31 mouse cellular contexts compared by ENCODE assay signal in genomic region chr12:107140957-107141595, GRCm38 (mm10).
DNase-seq lines count a peak whose midpoint lies in the region; ATAC-seq and TF ChIP-seq lines count a peak whose summit lies in the region.
"Had no signal": no experiment of that assay in that cellular context is flagged by ENCODE, and none has a peak within 500 bp of the region (broad histone marks: within the 10 kb centered on the region; RNA-seq: fewer than 3 reads in every experiment).

No protein-coding gene starts in this region.

- H3K36me3 ChIP-seq in midbrain, embryonic 11.5 days (ENCODE audit: control insufficient read depth, insufficient read depth, low read length) = no peaks in the 10 kb centered on the region
- no peaks in the 10 kb centered on the region for H3K36me3 ChIP-seq in midbrain, embryonic 13.5 days
- H3K36me3 ChIP-seq in forebrain, embryonic 10.5 days (replicated peaks) = no peaks in the 10 kb centered on the region
- H3K36me3 ChIP-seq in heart, adult 2 months (ENCODE audit: control insufficient read depth, insufficient read depth, low read length) = no peaks in the 10 kb centered on the region
- H3K36me3 ChIP-seq: embryonic facial prominence, embryonic 12.5 days; heart, embryonic 10.5 days; heart, embryonic 15.5 days; hindbrain, embryonic 12.5 days; limb, embryonic 12.5 days; liver, embryonic 15.5 days; lung, embryonic 15.5 days; midbrain, embryonic 12.5 days had no signal

- H3K27ac ChIP-seq in midbrain, embryonic 11.5 days (ENCODE audit: low read depth, low read length) = no peak overlapping the region
- no peak overlapping the region for H3K27ac ChIP-seq in midbrain, embryonic 13.5 days
- no peak overlapping the region for H3K27ac ChIP-seq in forebrain, embryonic 10.5 days
- no peak overlapping the region for H3K27ac ChIP-seq in heart, adult 2 months
- H3K27ac ChIP-seq: embryonic facial prominence, embryonic 12.5 days; gastrocnemius, adult 2 months; heart, embryonic 10.5 days; heart, embryonic 15.5 days; hindbrain, embryonic 12.5 days; hindbrain, postnatal 0 days; limb, embryonic 12.5 days; liver, embryonic 15.5 days; lung, embryonic 15.5 days; midbrain, embryonic 12.5 days had no signal

- H3K9me3 ChIP-seq in midbrain, embryonic 11.5 days (ENCODE audit: control insufficient read depth, low read length) = no peaks in the 10 kb centered on the region
- no peaks in the 10 kb centered on the region for H3K9me3 ChIP-seq in midbrain, embryonic 13.5 days
- H3K9me3 ChIP-seq in forebrain, embryonic 10.5 days = no peaks in the 10 kb centered on the region
- H3K9me3 ChIP-seq: embryonic facial prominence, embryonic 12.5 days; heart, embryonic 10.5 days; heart, embryonic 15.5 days; hindbrain, embryonic 12.5 days; limb, embryonic 12.5 days; liver, embryonic 15.5 days; lung, embryonic 15.5 days; midbrain, embryonic 12.5 days had no signal

- intact Hi-C loops in left cerebral cortex, postnatal 10 days (cut with DNase I) = no loop called here
- intact Hi-C loops in heart, adult 2 months (cut with DNase I) = no loop called here

- no peak for TF ChIP-seq POLR2A in heart, adult 2 months (IDR thresholded peaks at IDR 0.05; ENCODE audit: insufficient read depth, low read depth, low read length)

- no peaks in the 10 kb centered on the region for H3K79me2 ChIP-seq in heart, adult 2 months (replicated peaks; ENCODE audit: control insufficient read depth, insufficient read depth, low read length)

- peak; percentile 31 for DNase-seq in midbrain, embryonic 11.5 days (ENCODE audit: low spot score, missing footprints)
- peak; percentile 65 for DNase-seq in CD4-positive, CD25-positive, alpha-beta regulatory T cell, adult 2 months (ENCODE audit: low read depth, low spot score)
- DNase-seq in thymus, postnatal 14 days = peak; percentile 75
- no peak for DNase-seq in forebrain, embryonic 10.5 days (ENCODE audit: extremely low spot score, low spot score)
- DNase-seq in left cerebral cortex, postnatal 10 days (ENCODE audit: extremely low spot score in 1 of 2, low spot score in 2 of 2) = no peak
- no peak for DNase-seq in heart, adult 2 months
- DNase-seq: adrenal gland, postnatal 10 days; cerebellum, adult 11 months; cerebellum, adult 9-10 months; cerebellum, postnatal 36 days; embryo, embryonic 11 days; gastrocnemius, adult 2 months; heart, postnatal 36 days; kidney, adult 9 months; kidney, postnatal 10 days; layer of hippocampus, adult 9-11 months; lung, postnatal 36 days; right cerebral cortex, postnatal 25 days had no signal

- 89% methylated on average over 9 of the region's 9 CpGs for WGBS in midbrain, embryonic 11.5 days
- WGBS in midbrain, embryonic 13.5 days = 92% methylated on average over 9 of the region's 9 CpGs
- WGBS in forebrain, embryonic 10.5 days = 90% methylated on average over 9 of the region's 9 CpGs
- WGBS in heart, adult 2 months = 83% methylated on average over 9 of the region's 9 CpGs

- ATAC-seq in midbrain, embryonic 11.5 days (ENCODE audit: low FRiP score) = no peak
- ATAC-seq in midbrain, embryonic 13.5 days = no peak
- peak; percentile 25 for ATAC-seq in inflammation-experienced regulatory T-cells, adult 6 months
- ATAC-seq: forebrain, embryonic 16.5 days; hindbrain, postnatal 0 days; intestine, postnatal 0 days had no signal

- no peaks in the 10 kb centered on the region for H3K27me3 ChIP-seq in midbrain, embryonic 11.5 days (ENCODE audit: control insufficient read depth, insufficient read depth, low read length)
- H3K27me3 ChIP-seq in midbrain, embryonic 13.5 days = no peaks in the 10 kb centered on the region
- no peaks in the 10 kb centered on the region for H3K27me3 ChIP-seq in forebrain, embryonic 10.5 days (ENCODE audit: poor library complexity, severe bottlenecking)
- H3K27me3 ChIP-seq in heart, adult 2 months (ENCODE audit: control insufficient read depth, insufficient read depth, low read length) = no peaks in the 10 kb centered on the region
- H3K27me3 ChIP-seq: embryonic facial prominence, embryonic 12.5 days; heart, embryonic 15.5 days; hindbrain, embryonic 12.5 days; limb, embryonic 12.5 days; liver, embryonic 15.5 days; lung, embryonic 15.5 days; midbrain, embryonic 12.5 days had no signal

- TF ChIP-seq CTCF in heart, adult 2 months (IDR thresholded peaks at IDR 0.05) = no peak

- no peak overlapping the region for H3K9ac ChIP-seq in midbrain, embryonic 11.5 days (ENCODE audit: low read length)
- H3K9ac ChIP-seq in midbrain, embryonic 13.5 days (replicated peaks) = no peak overlapping the region
- H3K9ac ChIP-seq in heart, adult 2 months (ENCODE audit: low read depth, low read length) = no peak overlapping the region
- H3K9ac ChIP-seq: embryonic facial prominence, embryonic 12.5 days; heart, embryonic 15.5 days; hindbrain, embryonic 12.5 days; limb, embryonic 12.5 days; liver, embryonic 15.5 days; lung, embryonic 15.5 days; midbrain, embryonic 12.5 days had no signal

- TF ChIP-seq EP300 in heart, adult 2 months (IDR thresholded peaks at IDR 0.05; ENCODE audit: insufficient read depth, low read depth, low read length) = no peak

- H3K4me3 ChIP-seq in midbrain, embryonic 11.5 days (ENCODE audit: low read depth, low read length) = no peak overlapping the region
- H3K4me3 ChIP-seq in midbrain, embryonic 13.5 days (replicated peaks) = no peak overlapping the region
- no peak overlapping the region for H3K4me3 ChIP-seq in forebrain, embryonic 10.5 days
- H3K4me3 ChIP-seq in heart, adult 2 months = no peak overlapping the region
- H3K4me3 ChIP-seq: embryonic facial prominence, embryonic 12.5 days; gastrocnemius, adult 2 months; heart, embryonic 10.5 days; heart, embryonic 15.5 days; hindbrain, embryonic 12.5 days; limb, embryonic 12.5 days; liver, embryonic 15.5 days; lung, embryonic 15.5 days; midbrain, embryonic 12.5 days had no signal

- H3K4me1 ChIP-seq in midbrain, embryonic 11.5 days (ENCODE audit: control insufficient read depth, insufficient read depth, low read length) = no peaks in the 10 kb centered on the region
- no peaks in the 10 kb centered on the region for H3K4me1 ChIP-seq in midbrain, embryonic 13.5 days (replicated peaks)
- no peaks in the 10 kb centered on the region for H3K4me1 ChIP-seq in forebrain, embryonic 10.5 days
- no peaks in the 10 kb centered on the region for H3K4me1 ChIP-seq in heart, adult 2 months (ENCODE audit: control insufficient read depth, insufficient read depth, low read length)
- H3K4me1 ChIP-seq: embryonic facial prominence, embryonic 12.5 days; heart, embryonic 15.5 days; hindbrain, embryonic 12.5 days; limb, embryonic 12.5 days; liver, embryonic 15.5 days; lung, embryonic 15.5 days; midbrain, embryonic 12.5 days had no signal

- H3K4me2 ChIP-seq in midbrain, embryonic 11.5 days = no peak overlapping the region
- H3K4me2 ChIP-seq in midbrain, embryonic 13.5 days (replicated peaks) = no peak overlapping the region
- H3K4me2 ChIP-seq: embryonic facial prominence, embryonic 12.5 days; heart, embryonic 15.5 days; hindbrain, embryonic 12.5 days; limb, embryonic 12.5 days; liver, embryonic 15.5 days; lung, embryonic 15.5 days; midbrain, embryonic 12.5 days had no signal

Comparison
In these comparisons a context has a peak if more than half of its experiments do, and no peak if none do; other contexts are left out.
1. DNase-seq: peak in midbrain, embryonic 11.5 days (single experiment), CD4-positive, CD25-positive, alpha-beta regulatory T cell, adult 2 months (single experiment) and thymus, postnatal 14 days (single experiment); none in forebrain, embryonic 10.5 days (single experiment), left cerebral cortex, postnatal 10 days (0 of 2) and heart, adult 2 months (0 of 2).